Mouse (Mus musculus) G1E-ER4 (cell line): ENCODE measurements around the gene Gal. TPM values are rescaled to one million over a fixed set of nuclear protein-coding genes. Genes with fewer than 3 reads are reported as not detected.

Experiments used
- GATA1 ChIP-seq: IDR thresholded peaks from one replicate; pipeline ENCODE4 v1.8.0; 2012; ENCODE audit warnings: low read length, inconsistent platforms
- polyA plus RNA-seq: library from polyadenylated mRNA; stranded (reverse); fragments of >175 nt; gene quantifications from 2 replicates; pipeline ENCODE4 v1.2.3, GENCODE M21; 2012

The Gal gene
- polyA plus RNA-seq: not detected in 2 replicates

- TF ChIP-seq GATA1: no peak
These were observed at the start of gene Gal for GRCm38 (mm10) chr19:3414268-3414733. TSS of gene Gal (minus strand) at chr19:3414544.

- TF ChIP-seq GATA1: no peak
These were observed 45.6 kb upstream of the Gal start for GRCm38 (mm10) chr19:3459986-3460385.

DNA sequence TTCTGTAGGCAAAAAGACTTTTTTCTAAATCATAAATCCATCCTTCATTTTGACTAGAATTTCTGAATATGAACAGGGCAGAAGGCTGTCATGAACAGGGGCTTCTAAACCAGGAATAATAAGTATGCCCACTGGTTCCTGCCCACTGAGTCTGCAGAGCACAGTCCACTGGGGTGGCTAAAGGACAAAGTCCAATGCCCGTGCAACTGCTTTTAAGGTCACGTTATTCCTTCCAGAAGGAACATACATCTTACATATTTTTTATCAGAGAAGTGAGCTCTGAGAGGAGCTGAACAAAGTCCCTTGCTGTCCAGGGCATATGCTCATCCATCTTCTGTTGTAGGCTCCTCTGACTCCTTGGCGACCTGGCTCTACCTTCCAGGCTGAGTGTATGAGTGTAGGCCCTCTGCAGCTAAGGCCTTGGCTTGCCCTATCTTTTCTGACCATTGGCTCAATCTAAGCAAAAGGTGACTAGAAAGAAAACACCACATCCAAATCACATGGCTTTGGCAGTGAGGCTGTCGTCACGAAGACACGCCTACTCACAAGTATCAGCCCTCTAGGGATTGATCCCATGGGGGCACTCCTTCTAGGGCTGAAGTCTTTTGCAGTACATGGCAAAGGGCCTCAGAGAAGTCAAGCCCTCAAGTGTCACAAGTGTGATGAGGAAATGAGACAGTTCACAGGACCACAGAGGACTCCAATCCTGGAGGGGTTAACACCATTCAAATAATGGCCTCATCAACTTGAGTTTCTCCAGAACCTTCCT is 44.2 kb upstream of the Gal start:
- TF ChIP-seq GATA1: no peak

- no peak for TF ChIP-seq GATA1
These were observed 43.4 kb upstream of the Gal start for GRCm38 (mm10) chr19:3457700-3458099.

DNA sequence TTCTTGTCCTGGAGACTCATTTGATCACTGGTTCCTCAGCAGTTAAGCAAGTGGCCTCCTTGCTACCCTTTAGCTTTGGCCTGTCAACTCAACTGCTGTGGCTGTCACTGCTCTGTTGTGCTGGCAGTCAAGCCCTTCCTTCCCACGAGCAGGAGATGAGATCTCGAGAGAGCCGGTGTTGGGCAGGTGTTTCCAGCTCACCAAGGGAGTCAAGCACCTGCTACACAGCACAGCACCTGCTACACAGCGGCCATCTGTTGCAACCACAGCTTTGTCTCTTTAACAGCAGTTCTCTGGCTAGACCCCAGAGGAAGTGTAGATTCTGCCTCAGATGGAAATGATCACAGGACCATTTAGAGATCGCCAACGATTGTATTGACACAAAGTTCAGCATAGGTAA is 37.3 kb upstream of the Gal start:
- no peak for TF ChIP-seq GATA1

DNA sequence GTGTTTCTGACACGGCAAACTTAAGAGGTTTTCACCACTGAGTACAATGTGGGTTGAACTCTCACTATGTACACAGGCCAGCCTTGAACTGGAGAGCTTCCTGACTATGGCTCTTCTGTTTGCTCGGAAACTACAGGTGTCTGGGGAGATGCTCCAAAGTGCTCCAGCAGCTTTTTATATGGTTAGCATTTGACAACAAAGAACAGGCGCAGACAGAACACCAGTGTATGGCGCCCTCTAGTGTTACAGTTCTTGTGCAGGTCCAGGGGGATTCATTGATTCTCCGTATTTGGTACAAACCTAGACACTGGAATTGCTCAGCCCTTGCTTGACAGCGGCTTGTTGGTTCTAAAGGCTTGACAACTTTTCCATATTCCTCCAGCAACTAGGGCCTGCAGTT is 36.8 kb upstream of the Gal start:
- no peak for TF ChIP-seq GATA1

DNA sequence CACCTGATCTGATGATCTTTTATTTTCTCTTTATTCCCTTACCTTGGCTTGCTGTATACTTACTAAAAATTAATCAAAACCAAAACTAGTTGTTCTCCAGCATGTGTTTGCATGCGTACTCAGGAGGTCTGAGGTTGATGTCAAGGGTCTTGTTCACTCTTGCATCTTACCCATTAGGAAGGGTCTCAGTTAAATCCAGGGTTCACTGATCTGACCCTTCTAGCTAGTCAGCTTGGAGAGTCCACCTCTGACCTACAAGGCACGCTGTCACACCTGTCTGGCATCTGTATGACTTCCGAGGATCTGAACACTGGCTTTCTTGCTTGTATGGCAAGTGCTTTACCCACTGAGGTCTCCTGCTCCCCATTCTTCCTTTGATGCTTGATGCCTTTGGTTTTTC is 36.4 kb upstream of the Gal start:
- TF ChIP-seq GATA1: no peak

GRCm38 (mm10) chr19:3449248-3449647 is 34.9 kb upstream of the Gal start:
- no peak for TF ChIP-seq GATA1

GRCm38 (mm10) chr19:3447348-3447747 is 33.0 kb upstream of the Gal start:
- TF ChIP-seq GATA1: no peak

DNA sequence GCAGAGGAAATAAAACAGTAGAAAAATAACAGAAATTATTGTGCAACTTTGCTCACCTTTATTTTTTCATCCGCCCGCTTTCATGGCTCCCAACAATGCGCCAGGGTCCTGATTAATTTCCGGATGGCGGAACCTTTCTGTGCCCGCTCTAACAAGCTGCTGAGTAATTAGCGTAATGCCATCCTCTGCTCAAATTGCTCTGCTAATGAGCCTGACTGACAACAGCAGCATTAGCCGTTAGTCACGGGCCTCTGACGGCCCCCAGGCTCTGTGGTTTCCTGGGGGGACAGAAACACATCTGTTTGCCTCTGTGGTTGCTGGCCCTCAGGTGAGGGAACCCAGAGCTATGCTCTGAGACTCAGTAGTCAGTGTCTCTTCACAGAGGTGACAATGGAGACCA is 26.7 kb upstream of the Gal start:
- TF ChIP-seq GATA1: no peak

- TF ChIP-seq GATA1: no peak
These were observed 26.3 kb upstream of the Gal start for GRCm38 (mm10) chr19:3440667-3441066.

DNA sequence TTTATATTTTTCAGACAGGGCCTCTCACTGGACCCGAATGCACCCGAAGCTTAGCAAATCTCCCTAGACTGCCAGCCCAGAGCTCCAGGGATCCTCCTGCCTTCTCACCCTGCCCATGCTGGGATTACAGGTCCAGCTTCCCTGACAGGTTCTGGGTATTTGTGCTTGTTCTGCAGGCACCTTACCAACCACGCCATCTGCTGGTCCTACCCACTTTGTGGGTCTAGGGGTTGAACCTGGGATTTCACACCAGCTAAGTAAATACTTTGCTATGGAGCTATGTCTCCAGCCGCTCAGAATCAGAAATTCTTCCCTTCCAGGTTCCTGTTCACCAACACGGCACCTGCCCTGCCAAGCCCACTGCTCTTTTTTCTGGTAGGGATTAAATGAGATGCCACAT is 23.6 kb upstream of the Gal start:
- TF ChIP-seq GATA1: no peak

DNA sequence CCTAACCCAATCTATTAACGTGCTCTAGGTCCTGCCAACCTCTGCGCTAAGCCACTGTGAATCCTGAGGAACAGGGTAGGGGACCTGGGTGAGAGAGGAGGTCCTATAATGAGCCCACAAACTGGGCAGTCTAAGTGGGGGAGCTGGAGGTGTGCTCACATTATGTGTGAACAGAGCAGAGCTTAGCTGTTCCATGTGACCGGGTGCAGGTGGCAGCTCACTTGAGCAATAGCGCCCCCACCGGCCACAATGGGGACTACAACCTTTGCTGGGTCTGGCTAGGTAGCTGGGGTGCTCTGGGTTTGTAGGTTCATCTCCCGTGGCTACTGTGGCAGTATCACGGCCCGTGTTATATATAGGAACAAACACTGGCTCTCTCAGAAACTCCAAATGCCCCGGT is 22.5 kb upstream of the Gal start:
- no peak for TF ChIP-seq GATA1

GRCm38 (mm10) chr19:3435824-3436223 is 21.5 kb upstream of the Gal start:
- no peak for TF ChIP-seq GATA1

GRCm38 (mm10) chr19:3434641-3435040 is 20.3 kb upstream of the Gal start:
- TF ChIP-seq GATA1: no peak

DNA sequence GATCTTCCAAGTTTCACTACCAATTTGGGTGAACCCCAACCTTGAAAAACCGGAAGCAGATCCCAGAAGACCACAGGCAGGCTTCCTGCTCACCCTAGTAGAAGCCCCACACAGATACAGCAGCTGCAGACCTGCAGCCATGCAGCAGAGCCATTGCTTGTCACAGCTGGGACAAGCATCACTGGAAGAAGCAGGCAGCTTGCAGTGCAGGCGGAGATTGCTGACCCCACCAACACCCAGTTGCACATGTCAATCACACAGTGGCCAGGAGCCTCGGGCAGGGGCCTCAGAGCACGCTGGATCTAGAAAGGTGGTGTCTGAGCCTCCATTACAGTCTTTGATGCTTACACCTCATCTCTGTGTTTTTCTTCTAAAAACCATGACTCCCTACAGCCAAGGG is 19.8 kb upstream of the Gal start:
- no peak for TF ChIP-seq GATA1

DNA sequence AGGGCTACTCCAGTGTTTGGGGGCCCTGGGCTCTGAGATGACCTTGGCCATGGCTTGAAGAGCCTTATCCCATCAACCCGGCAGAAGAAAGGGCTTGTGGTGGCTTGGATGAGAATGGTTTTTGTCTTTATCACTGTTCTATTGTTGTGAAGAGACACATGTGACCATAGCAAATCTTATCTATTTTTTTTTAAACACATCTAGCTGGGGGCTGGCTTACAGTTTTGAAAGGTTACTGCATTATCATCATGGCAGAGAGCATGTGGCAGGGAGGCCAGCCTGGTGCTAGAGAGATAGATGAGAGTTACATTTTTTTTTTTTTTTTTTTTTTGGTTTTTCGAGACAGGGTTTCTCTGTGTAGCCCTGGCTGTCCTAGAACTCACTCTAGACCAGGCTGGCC is 17.6 kb upstream of the Gal start:
- TF ChIP-seq GATA1: no peak

DNA sequence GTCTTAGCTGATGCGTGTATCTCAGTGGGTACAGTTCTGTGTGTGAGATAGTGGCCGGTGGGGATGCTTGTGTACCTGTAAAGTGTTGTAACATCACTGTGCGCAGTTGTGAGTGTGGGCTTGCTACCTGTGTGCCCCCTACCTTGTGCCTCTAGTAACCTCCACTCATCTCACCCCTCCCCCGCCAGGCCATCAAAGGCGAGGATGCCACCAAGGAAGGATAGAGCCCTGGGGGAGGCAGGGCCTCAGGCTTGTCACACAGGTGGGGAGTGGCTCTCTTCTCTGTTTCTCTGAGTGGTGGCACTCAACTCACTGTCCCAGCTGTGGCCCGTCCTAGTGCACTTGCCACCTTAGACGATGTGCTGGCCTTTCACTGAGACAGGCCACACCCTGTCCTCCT is 16.7 kb upstream of the Gal start:
- no peak for TF ChIP-seq GATA1
